Mouse (Mus musculus) gastrocnemius, postnatal 4 days (tissue): ENCODE measurements around the gene Mrgprh. TPM values are rescaled to one million over a fixed set of nuclear protein-coding genes. Genes with fewer than 3 reads are reported as not detected.
"Not testable (repeated sequence)": the region's sequence is repeated elsewhere in the genome, so short reads cannot be mapped to it uniquely, and the experiment has no call there.

Experiments
- DNase-seq, 2 experiments: peaks; one replicate each; pipeline ENCODE4 v3.0.0; 2021 to 2022; ENCODE audit warnings: low spot score in 2 of 2, mixed read lengths in 2 of 2
- total RNA-seq, 2 experiments: library from RNA; stranded (reverse); gene quantifications; 2 replicates each; pipeline ENCODE4 v1.2.3; 2021

Gene Mrgprh
- total RNA-seq, 2 experiments from 2014 or later, result 1.8 to 2.0 TPM

GRCm38 (mm10) chr17:12868043-12868442, 7.8 kb upstream of the Mrgprh start, which contains the start of gene Mas1:
Mas1 (minus strand) TSS chr17:12868143.
- DNase-seq, result no peak

GRCm38 (mm10) chr17:12868640-12869039, 7.2 kb upstream of the Mrgprh start:
- no peak for DNase-seq

GRCm38 (mm10) chr17:12872275-12873028, 3.4 kb upstream of the Mrgprh start:
- no peak for DNase-seq

- DNase-seq, result peak; percentile 58 to 82
These were observed 4.3 kb downstream of the Mrgprh start for GRCm38 (mm10) chr17:12880178-12880577.

- DNase-seq, result no peak
These were observed 5.4 kb downstream of the Mrgprh start for GRCm38 (mm10) chr17:12881216-12881615.

- DNase-seq, result no peak
These were observed 10.8 kb downstream of the Mrgprh start for GRCm38 (mm10) chr17:12886620-12887019.

GRCm38 (mm10) chr17:12887021-12887775, 11.4 kb downstream of the Mrgprh start:
- DNase-seq, result no peak

GRCm38 (mm10) chr17:12891054-12891453, 15.2 kb downstream of the Mrgprh start:
- DNase-seq, result no peak

GRCm38 (mm10) chr17:12892033-12892432, 16.2 kb downstream of the Mrgprh start:
- no peak for DNase-seq

- no peak for DNase-seq
These were observed 21.8 kb downstream of the Mrgprh start for GRCm38 (mm10) chr17:12897674-12898073.

GRCm38 (mm10) chr17:12898607-12899006, 22.8 kb downstream of the Mrgprh start:
- DNase-seq, result not testable (repeated sequence)

- DNase-seq, result no peak
These were observed 26.5 kb downstream of the Mrgprh start for GRCm38 (mm10) chr17:12902291-12902690.

GRCm38 (mm10) chr17:12903372-12904333, 27.8 kb downstream of the Mrgprh start:
- no peak for DNase-seq

GRCm38 (mm10) chr17:12904349-12904748, 28.5 kb downstream of the Mrgprh start:
- no peak for DNase-seq

- no peak for DNase-seq
These were observed 30.0 kb downstream of the Mrgprh start for GRCm38 (mm10) chr17:12905810-12906209.

- no peak for DNase-seq
These were observed 30.6 kb downstream of the Mrgprh start for GRCm38 (mm10) chr17:12906436-12906835.

- DNase-seq, result no peak
These were observed 33.8 kb downstream of the Mrgprh start, which contains the start of gene Pnldc1 for GRCm38 (mm10) chr17:12909361-12910280. Pnldc1 (minus strand) TSS chr17:12910230.

GRCm38 (mm10) chr17:12910391-12910790, 34.6 kb downstream of the Mrgprh start:
- DNase-seq, result no peak

- no peak for DNase-seq
These were observed 39.6 kb downstream of the Mrgprh start, which contains the start of gene Tcp1 for GRCm38 (mm10) chr17:12915488-12915880. Tcp1 (plus strand) TSS chr17:12915701.
